Mouse (Mus musculus): ENCODE results near the gene Cacna1i.

The Cacna1i gene

GRCm38 (mm10) chr15:80277107-80277506 lies 9.9 kb upstream of the Cacna1i start:
- no peak for DNase-seq (ENCODE audit: low spot score)

GRCm38 (mm10) chr15:80277625-80278024 lies 9.4 kb upstream of the Cacna1i start:
- no peak for DNase-seq (ENCODE audit: low spot score)

DNA sequence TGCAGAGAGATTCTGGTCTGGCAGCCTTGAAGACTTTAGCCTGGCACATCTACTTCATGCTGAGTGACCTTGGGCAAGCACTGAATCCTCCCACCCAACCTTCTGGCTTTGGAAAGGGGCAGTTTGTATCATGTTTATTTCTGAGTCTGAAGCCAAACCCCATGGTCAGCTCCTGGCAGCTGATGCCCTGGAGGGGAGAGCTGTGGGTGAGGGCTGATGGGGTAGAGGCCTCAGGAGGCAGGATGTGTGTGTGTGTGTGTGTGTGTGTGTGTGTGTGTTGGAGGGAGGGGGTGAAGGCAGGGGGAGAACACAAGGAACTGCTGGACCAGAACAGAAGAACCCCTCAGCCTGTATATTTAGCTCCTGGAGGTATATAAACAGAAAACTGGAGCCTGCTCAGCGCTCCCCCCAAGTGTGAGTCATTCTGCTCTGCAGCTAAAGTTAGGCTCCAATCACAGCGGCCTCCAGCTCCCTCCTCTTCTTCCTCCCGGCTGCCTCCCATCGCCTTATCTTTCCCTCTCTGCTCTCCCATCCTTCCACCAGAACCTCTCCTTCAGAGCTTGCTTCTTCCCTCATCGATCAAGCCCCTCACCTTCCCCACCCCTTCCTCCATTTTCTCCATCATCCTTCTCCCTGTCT lies 8.8 kb upstream of the Cacna1i start:
- no peak for DNase-seq (ENCODE audit: low spot score)

DNA sequence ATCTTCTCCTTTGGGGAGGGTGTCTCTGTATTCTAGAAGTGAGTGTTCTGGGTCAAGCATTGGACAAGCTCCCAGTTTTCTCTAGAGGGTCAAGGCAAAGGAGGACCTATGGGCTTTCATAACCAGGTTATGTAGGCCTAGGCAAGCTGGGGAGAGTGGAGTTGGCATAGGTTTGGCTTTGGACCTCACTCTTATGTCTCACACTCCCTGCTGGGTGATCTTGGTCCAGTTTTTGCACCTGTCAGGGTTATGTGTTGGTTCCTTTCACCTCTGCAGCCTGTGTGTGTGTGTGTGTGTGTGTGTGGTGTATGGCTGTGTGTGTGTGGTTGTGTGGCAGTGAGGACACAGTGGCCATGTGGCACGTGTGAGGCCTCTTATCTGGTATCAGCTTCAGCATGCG lies 8.0 kb upstream of the Cacna1i start:
- no peak for DNase-seq (ENCODE audit: low spot score)

DNA sequence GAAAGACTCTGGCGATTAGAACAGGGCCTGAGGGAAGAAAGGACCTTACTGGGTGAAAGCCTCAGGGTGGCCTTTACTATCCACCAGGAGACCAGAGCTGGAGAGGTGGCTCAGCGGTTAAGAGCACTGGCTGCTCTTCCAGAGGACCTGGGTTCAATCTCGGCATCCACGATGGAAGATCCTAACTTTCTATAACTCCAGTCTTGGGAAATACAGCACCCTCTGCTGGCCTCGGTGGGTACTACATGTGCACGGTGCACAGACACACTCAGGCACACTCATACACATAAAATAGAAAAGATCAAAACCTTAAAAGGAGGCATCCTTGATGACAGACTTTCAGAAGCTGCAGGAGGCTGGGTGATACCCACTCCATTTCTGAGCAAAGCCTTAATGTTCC lies 6.4 kb upstream of the Cacna1i start:
- DNase-seq (ENCODE audit: low spot score) = no peak

GRCm38 (mm10) chr15:80288036-80288435 lies 998 bp downstream of the Cacna1i start:
- no peak for DNase-seq (ENCODE audit: low spot score)

GRCm38 (mm10) chr15:80289436-80289835 lies 2.4 kb downstream of the Cacna1i start:
- peak; percentile 71 for DNase-seq (ENCODE audit: low spot score)

- DNase-seq (ENCODE audit: low spot score) = no peak
These were observed 10.1 kb downstream of the Cacna1i start for GRCm38 (mm10) chr15:80297146-80297545.

DNA sequence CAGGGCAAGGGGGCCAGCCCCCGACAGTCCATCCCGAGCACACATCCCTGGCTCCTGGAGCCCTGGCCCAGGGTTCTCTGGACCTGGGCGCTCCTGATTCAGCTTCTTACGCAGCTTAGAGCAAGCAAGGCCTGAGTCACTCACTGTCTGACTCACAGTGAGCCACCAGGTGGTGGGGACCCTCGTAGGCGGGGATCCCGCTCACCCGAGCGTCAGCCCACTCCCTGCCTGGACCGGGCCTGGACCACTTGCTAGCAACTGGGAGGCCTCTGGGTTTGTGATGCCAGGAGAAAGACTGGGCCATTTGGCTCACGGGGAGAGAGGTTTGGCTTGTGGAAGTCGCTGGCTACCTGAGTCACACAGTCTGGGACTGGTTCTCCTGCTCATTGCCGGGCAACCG lies 16.7 kb downstream of the Cacna1i start:
- no peak for DNase-seq (ENCODE audit: low spot score)

GRCm38 (mm10) chr15:80304188-80304587 lies 17.1 kb downstream of the Cacna1i start:
- DNase-seq (ENCODE audit: low spot score) = no peak

DNA sequence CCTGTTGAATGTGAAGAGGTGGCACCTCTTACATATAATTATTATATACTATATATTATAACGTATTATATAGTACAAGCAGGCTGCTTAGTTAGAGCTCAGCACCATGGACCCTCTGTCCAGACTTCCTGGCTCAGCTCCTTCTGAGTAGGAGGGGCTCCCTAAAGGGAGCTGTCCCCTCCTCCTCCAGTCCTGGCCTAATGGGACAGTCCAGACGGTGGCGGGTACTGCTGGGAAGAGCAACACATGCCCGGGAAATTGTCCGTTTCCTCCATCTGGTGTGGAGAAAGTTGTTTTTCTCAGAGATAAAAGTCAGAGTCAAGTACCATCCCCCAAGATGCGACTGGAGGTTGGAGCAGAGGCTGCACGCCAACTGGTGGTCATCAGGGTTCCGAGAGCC lies 19.1 kb downstream of the Cacna1i start:
- no peak for DNase-seq (ENCODE audit: low spot score)

- DNase-seq (ENCODE audit: low spot score) = no peak
These were observed 27.7 kb downstream of the Cacna1i start for GRCm38 (mm10) chr15:80314731-80315130.

GRCm38 (mm10) chr15:80316966-80317634 lies 30.1 kb downstream of the Cacna1i start:
- DNase-seq (ENCODE audit: low spot score) = no peak

- no peak for DNase-seq (ENCODE audit: low spot score)
These were observed 30.9 kb downstream of the Cacna1i start for GRCm38 (mm10) chr15:80317841-80318530.

GRCm38 (mm10) chr15:80318543-80319255 lies 31.7 kb downstream of the Cacna1i start:
- DNase-seq (ENCODE audit: low spot score) = no peak

DNA sequence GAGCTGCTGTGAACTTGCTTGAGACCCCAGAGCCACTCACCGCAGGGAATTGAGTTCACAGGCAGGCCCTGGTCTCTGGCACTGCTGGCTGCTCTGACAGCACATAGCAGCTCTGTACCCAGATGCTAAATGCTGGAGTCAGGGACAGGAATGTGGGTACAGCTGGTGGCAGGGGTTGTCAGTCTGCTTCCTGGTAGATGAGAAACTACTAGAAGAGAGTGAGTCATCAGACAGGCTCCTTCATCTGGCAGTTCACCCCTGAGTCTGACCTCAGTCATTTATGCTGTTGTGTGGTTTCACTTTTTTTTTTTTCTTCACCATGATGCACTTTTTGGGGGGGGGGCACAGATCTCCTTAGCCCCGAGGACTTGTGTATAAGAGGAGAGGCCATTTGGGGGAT lies 32.3 kb downstream of the Cacna1i start:
- DNase-seq (ENCODE audit: low spot score) = no peak

DNA sequence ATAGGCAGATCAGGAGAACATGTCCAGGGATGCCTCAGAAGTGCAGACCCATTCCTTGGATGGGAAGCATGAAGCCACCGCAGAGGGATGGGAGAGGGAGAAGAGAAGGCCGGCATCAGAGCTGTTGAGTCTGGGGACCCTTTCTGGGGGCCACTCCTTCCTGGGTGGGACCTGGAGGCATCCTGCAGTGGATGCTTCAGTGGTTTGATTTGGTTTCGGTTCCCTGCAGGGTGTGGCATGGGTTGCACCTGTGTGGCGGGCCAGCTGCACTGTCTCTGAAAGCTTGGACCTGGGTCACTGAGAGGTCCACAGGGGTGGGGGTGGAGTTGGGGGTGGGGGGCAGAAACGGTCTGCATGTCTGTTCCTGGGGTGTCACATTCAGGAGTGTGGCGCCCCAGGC lies 32.9 kb downstream of the Cacna1i start:
- DNase-seq (ENCODE audit: low spot score) = no peak

GRCm38 (mm10) chr15:80325207-80325606 lies 38.2 kb downstream of the Cacna1i start:
- no peak for DNase-seq (ENCODE audit: low spot score)

GRCm38 (mm10) chr15:80325756-80326155 lies 38.7 kb downstream of the Cacna1i start:
- DNase-seq (ENCODE audit: low spot score) = no peak

GRCm38 (mm10) chr15:80326947-80327346 lies 39.9 kb downstream of the Cacna1i start:
- no peak for DNase-seq (ENCODE audit: low spot score)

GRCm38 (mm10) chr15:80327743-80328540 lies 40.9 kb downstream of the Cacna1i start:
- no peak for DNase-seq (ENCODE audit: low spot score)

GRCm38 (mm10) chr15:80330276-80330675 lies 43.2 kb downstream of the Cacna1i start:
- no peak for DNase-seq (ENCODE audit: low spot score)

All from testis, postnatal 14 days (tissue).